Mouse (Mus musculus): ENCODE data around the gene Rps11. TPM values are rescaled to one million over a fixed set of nuclear protein-coding genes. Genes with fewer than 3 reads are reported as not detected.
"Not testable (repeated sequence)": the region's sequence is repeated elsewhere in the genome, so short reads cannot be mapped to it uniquely, and the experiment has no call there.

Rps11 gene
- polyA plus RNA-seq, 1 experiment: 221 TPM

DNA sequence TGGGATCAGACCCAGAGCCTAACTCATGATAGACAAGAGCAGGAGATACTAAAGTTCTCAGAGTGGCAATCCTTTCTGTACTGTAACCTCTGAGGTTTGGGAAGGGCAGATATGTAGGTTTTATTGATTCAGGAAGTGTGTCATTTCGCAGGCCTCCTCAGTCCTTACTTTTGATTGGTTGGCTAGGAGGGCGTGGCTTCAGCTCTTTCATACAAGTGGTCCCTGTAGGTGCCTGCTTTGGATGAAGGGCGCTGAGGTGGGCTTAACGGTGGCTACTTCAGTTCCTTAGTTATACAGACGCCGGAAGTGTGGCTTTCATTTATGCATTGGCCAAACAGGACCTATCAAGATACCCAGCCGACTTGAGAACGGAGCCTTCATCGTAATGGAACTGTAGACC lies 31.4 kb upstream of the Rps11 start:
- no peak for DNase-seq
- Histone ChIP-seq H3K4me1 (ENCODE audit: control insufficient read depth, insufficient read depth, low read length) (peaks cover 4% of the 10 kb centered on the region), H3K4me3 (replicated peaks; ENCODE audit: extremely low read depth, low read depth, low read length) (no peak overlapping the region)
- TF ChIP-seq CTCF (IDR thresholded peaks at IDR 0.05; ENCODE audit: insufficient read depth, low read length) (no peak), POLR2A (IDR thresholded peaks at IDR 0.05; ENCODE audit: borderline replicate concordance, extremely low read depth, low read depth, low read length) (no peak)
- 86% methylated on average over 9 of the region's 9 CpGs for WGBS

DNA sequence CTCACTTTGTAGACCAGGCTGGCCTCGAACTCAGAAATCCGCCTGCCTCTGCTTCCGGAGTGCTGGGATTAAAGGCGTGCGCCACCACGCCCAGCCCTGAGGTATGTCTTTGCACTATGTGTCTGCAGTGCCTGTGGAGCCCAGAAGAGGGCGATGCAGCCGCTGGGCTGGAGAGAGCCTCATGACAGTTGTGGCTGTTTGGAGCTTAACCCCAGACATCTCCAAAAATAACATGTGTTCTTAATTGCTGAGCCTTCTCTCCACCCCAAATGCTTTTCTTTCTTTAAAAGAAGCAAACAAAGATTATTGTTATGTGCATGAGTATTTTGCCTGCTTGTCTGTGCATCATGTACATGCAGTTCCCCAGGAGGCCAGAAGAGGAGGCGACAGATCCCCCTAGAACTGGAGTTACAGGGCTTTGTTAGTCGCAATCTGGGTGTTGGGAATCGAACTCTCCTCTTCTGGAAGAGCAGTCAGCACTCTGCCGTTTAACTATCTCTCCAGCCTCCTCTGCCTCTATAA lies 30.8 kb upstream of the Rps11 start:
- WGBS: 70% methylated on average over 12 of the region's 12 CpGs
- DNase-seq: no peak
- Histone ChIP-seq H3K4me3 (replicated peaks; ENCODE audit: extremely low read depth, low read depth, low read length) (no peak overlapping the region), H3K4me1 (ENCODE audit: control insufficient read depth, insufficient read depth, low read length) (peaks cover 6% of the 10 kb centered on the region)
- no peak for TF ChIP-seq POLR2A (IDR thresholded peaks at IDR 0.05; ENCODE audit: borderline replicate concordance, extremely low read depth, low read depth, low read length)
- peak; percentile 46 for TF ChIP-seq CTCF (IDR thresholded peaks at IDR 0.05; ENCODE audit: insufficient read depth, low read length)

GRCm38 (mm10) chr7:45154096-45154992 lies 30.1 kb upstream of the Rps11 start, which contains the start of the genes Pih1d1 and Aldh16a1:
Gene Pih1d1 (plus strand): TSS chr7:45154303.
Gene Aldh16a1 (minus strand): TSS chr7:45154584.
- TF ChIP-seq CTCF (IDR thresholded peaks at IDR 0.05; ENCODE audit: insufficient read depth, low read length): no peak
- peak; percentile 96 for TF ChIP-seq POLR2A (IDR thresholded peaks at IDR 0.05; ENCODE audit: borderline replicate concordance, extremely low read depth, low read depth, low read length)
- WGBS: 1% methylated on average over 69 of the region's 69 CpGs
- peaks cover 6% of the 10 kb centered on the region for H3K4me1 ChIP-seq (ENCODE audit: control insufficient read depth, insufficient read depth, low read length)
- H3K4me3 ChIP-seq (replicated peaks; ENCODE audit: extremely low read depth, low read depth, low read length): peak within 1 kb of the TSS; percentile 93
- DNase-seq: peak; percentile 97

DNA sequence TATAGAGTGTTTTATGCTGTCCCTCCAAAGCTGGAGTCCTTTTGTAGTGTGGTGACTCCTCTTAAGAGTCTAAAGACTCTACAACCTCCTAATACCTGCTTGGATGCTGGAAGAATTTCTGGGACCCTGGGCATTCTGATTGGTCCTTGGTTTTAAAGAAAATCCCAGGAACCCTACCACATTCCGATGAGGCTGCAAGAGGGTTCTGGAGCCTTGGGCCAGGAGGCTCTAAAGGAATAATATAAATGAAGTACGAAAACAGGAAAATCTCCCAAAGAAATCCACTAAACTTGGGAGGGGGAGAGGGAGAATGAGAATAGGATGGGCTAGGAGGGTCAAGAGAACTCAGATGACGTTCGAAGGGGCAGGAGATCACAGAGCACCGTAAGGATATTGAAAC lies 29.3 kb upstream of the Rps11 start:
- 3% methylated on average over 5 of the region's 5 CpGs for WGBS
- H3K4me1 ChIP-seq (ENCODE audit: control insufficient read depth, insufficient read depth, low read length): peaks cover 6% of the 10 kb centered on the region
- no peak for TF ChIP-seq CTCF (IDR thresholded peaks at IDR 0.05; ENCODE audit: insufficient read depth, low read length)
- no peak for TF ChIP-seq POLR2A (IDR thresholded peaks at IDR 0.05; ENCODE audit: borderline replicate concordance, extremely low read depth, low read depth, low read length)
- no peak for DNase-seq
- H3K4me3 ChIP-seq (replicated peaks; ENCODE audit: extremely low read depth, low read depth, low read length): peak overlapping the region; percentile 93

DNA sequence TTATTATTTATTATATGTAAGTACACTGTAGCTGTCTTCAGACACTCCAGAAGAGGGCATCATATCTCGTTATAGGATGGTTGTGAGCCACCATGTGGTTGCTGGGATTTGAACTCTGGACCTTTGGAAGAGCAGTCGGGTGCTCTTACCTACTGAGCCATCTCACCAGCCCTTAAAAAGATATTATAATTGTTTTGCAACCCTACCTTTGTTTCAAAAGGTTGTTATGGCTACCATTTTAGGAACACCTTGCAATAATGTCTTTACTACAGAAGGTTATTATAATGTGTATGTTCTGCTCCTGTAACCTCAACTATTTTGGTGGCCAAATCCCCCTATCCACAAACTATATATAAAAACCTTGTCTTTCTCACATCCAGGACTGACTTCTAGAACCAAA lies 28.8 kb upstream of the Rps11 start:
- H3K4me3 ChIP-seq (replicated peaks; ENCODE audit: extremely low read depth, low read depth, low read length); DNase-seq: not testable (repeated sequence)
- 93% methylated on average over 2 of the region's 2 CpGs for WGBS

GRCm38 (mm10) chr7:45151303-45151702 lies 27.1 kb upstream of the Rps11 start:
- H3K4me1 ChIP-seq (ENCODE audit: control insufficient read depth, insufficient read depth, low read length): peaks cover 6% of the 10 kb centered on the region
- DNase-seq: no peak
- TF ChIP-seq CTCF (IDR thresholded peaks at IDR 0.05; ENCODE audit: insufficient read depth, low read length) (no peak), POLR2A (IDR thresholded peaks at IDR 0.05; ENCODE audit: borderline replicate concordance, extremely low read depth, low read depth, low read length) (peak; percentile 17; the same call in 1 of the 2 replicates)
- H3K4me3 ChIP-seq (replicated peaks; ENCODE audit: extremely low read depth, low read depth, low read length): no peak overlapping the region
- 25% methylated on average over 11 of the region's 11 CpGs for WGBS

More for the DNA sequence above, 28.8 kb upstream of the Rps11 start:
- not testable (repeated sequence) for H3K4me1 ChIP-seq (ENCODE audit: control insufficient read depth, insufficient read depth, low read length)

GRCm38 (mm10) chr7:45150321-45150720 lies 26.1 kb upstream of the Rps11 start:
- no peak for DNase-seq
- no peak overlapping the region for H3K4me3 ChIP-seq (replicated peaks; ENCODE audit: extremely low read depth, low read depth, low read length)
- WGBS: 61% methylated on average over 4 of the region's 4 CpGs
- peaks cover 6% of the 10 kb centered on the region for H3K4me1 ChIP-seq (ENCODE audit: control insufficient read depth, insufficient read depth, low read length)
- TF ChIP-seq CTCF (IDR thresholded peaks at IDR 0.05; ENCODE audit: insufficient read depth, low read length) (no peak), POLR2A (IDR thresholded peaks at IDR 0.05; ENCODE audit: borderline replicate concordance, extremely low read depth, low read depth, low read length) (no peak)

DNA sequence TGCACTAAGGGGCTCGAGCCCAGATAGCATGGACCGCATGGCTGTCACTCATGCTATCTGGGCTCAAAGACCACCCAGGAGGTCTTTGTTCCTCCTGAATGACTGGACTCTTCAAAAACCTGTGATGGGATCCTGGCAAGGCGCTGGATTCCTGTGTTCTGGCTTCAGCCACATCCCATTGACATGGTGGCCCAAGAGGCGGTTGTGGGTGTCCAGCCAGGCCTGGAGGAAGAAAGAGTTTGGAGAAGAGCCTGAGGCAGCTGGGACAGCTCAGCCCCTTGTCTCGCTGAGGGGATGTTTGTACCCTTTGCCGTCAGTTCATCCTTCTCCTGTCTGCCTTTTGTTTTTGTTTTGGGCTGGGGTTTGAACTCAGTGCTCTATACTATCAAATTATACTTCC lies 25.3 kb upstream of the Rps11 start:
- TF ChIP-seq CTCF (IDR thresholded peaks at IDR 0.05; ENCODE audit: insufficient read depth, low read length): no peak
- TF ChIP-seq POLR2A (IDR thresholded peaks at IDR 0.05; ENCODE audit: borderline replicate concordance, extremely low read depth, low read depth, low read length): no peak
- 65% methylated on average over 6 of the region's 6 CpGs for WGBS
- no peak for DNase-seq
- no peak overlapping the region for H3K4me3 ChIP-seq (replicated peaks; ENCODE audit: extremely low read depth, low read depth, low read length)
- H3K4me1 ChIP-seq (ENCODE audit: control insufficient read depth, insufficient read depth, low read length): peaks cover 6% of the 10 kb centered on the region

DNA sequence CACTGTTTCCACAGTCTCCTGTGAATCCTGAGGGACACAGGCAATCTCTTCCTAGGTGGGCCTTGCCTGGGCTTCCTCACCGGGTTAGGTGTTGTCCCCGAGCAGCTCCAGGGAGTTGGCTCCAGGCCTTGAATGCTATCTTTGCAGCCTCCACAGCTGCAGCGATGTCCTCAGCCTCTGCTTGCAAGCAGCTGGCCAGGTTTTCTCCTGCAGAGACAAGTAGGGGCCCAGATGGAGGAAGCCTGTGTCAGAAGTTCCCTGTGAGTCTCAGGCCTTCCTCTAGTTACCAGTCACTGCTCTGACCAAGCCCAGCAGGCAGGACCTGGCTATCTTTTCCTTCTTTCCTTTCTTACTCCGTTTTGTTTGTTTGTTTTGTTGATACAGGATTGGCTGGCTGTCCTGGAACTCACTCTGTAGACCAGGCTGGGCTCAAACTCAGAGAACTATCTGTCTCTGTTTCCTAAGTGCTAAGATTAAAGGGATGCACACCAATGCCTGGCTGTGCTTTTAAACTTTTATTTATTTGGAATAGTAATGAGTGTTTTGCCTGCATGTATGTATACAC lies 24.4 kb upstream of the Rps11 start:
- TF ChIP-seq CTCF (IDR thresholded peaks at IDR 0.05; ENCODE audit: insufficient read depth, low read length) (no peak), POLR2A (IDR thresholded peaks at IDR 0.05; ENCODE audit: borderline replicate concordance, extremely low read depth, low read depth, low read length) (no peak)
- WGBS: 54% methylated on average over 4 of the region's 4 CpGs
- DNase-seq: no peak
- Histone ChIP-seq H3K4me1 (ENCODE audit: control insufficient read depth, insufficient read depth, low read length) (peaks cover 6% of the 10 kb centered on the region), H3K4me3 (replicated peaks; ENCODE audit: extremely low read depth, low read depth, low read length) (no peak overlapping the region)
